Mouse (Mus musculus): ENCODE data around the gene Rtel1. TPM values are rescaled to one million over a fixed set of nuclear protein-coding genes. Genes with fewer than 3 reads are reported as not detected.

Rtel1 gene
- total RNA-seq, 2 experiments from 2014 or later = 26.1 to 38.5 TPM

DNA sequence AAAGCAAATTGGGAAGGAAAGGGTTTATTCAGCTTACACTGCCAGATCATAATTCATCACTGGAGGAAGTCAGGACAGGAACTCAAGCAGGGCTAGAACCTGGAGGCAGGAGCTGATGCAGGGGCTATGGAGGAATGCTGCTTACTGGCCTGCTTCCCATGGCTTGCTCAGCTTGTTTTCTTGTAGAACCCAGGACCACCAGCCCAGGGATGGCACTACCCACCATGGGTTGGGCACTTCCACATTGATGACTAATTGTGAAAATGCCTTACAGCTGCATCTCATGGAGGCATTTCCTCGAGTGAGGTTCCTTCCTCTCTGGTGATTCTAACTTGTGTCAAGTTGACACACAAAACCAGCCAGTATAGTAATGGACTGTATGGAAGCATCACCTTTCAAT, 28.6 kb upstream of the Rtel1 start:
- Histone ChIP-seq H3K4me3 (no peak overlapping the region), H3K27ac (no peak overlapping the region)
- intact Hi-C loops (cut with DNase I) = no loop called here
- no peak for DNase-seq (ENCODE audit: extremely low spot score in 1 of 2, low spot score in 2 of 2)
- no peak for TF ChIP-seq CTCF (IDR thresholded peaks at IDR 0.05)

DNA sequence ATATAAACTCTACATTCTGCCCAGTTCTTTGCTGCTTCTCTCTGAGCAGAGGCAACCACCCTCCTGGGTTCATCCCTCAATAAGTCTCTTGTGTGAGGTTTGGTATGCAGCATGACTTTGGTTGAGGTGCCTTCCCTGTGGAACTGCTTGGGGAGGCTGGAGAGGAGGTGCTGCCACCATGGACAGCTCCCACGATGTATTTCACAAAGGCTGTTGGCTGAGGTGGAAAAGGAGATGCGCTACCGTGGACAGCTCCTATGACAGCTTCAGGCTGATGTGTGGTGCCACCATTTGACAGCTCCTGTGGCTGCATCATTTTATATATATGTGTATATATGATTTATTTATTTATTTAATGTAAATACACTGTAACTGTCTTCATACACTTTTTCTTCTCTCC, 17.5 kb upstream of the Rtel1 start:
- no peak for DNase-seq (ENCODE audit: extremely low spot score in 1 of 2, low spot score in 2 of 2)
- intact Hi-C loops (cut with DNase I) = no loop called here
- no peak for TF ChIP-seq CTCF (IDR thresholded peaks at IDR 0.05)
- Histone ChIP-seq H3K4me3 (no peak overlapping the region), H3K27ac (no peak overlapping the region)

DNA sequence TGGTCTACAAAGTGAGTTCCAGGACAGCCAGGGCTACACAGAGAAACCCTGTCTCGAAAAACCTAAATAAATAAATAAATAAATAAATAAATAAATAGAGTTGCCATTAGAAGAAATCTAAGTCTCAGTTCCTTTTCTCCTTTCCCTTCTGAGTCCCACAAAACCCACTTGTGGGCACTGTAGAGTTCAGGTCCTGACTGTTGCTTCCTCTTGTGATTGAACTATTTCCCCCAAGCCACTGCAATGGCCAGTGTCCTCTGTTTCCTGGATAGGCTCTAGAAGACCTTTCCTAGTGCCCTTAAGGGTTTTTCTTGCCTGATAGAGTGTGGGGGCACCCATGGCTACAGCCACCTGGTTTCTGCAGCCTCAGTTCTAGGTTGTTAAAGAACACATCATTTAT, 14.6 kb upstream of the Rtel1 start:
- no peak for DNase-seq (ENCODE audit: extremely low spot score in 1 of 2, low spot score in 2 of 2)
- H3K27ac ChIP-seq = no peak overlapping the region
- no peak overlapping the region for H3K4me3 ChIP-seq
- intact Hi-C loops (cut with DNase I) = no loop called here
- no peak for TF ChIP-seq CTCF (IDR thresholded peaks at IDR 0.05)

DNA sequence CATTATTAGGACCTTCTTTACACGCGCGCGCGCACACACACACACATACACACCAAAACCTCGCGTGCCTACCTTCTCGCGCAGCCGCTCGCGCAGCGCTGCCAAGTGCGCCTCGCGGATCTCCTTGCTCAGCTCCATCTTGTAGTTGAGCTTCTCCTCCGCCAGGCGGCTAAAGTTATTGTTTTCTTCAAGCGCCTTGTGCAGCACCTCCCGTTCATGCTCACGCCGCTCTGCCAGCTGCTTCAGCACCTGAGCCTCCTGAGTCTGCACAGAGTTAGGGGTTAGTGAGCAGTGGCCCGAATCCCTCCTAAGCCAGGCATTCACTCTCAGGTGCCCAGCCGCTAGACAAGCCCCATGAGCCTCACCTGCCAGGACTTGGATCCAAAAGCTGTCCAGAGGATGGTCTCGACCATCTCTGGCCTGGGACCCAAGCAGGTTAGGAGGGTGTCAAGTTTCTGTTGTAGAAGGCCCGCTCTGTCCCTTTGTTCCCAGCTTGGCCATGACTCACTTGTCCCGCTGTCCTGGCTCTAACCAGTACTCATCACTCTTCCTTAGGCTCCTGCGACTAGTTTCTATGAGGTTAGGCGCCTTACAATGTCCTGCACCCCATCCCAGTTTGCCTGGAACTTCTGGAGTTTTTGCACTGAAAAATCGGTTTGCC, 12.3 kb upstream of the Rtel1 start:
- Histone ChIP-seq H3K4me3 (0 out of 2 replicates have a peak overlapping the region, but pooled peaks have one; percentile 14), H3K27ac (no peak overlapping the region)
- peak; percentile 69 for DNase-seq (ENCODE audit: extremely low spot score in 1 of 2, low spot score in 2 of 2)
- peak; percentile 71 for TF ChIP-seq CTCF (IDR thresholded peaks at IDR 0.05)
- intact Hi-C loops (cut with DNase I) = no loop called here

DNA sequence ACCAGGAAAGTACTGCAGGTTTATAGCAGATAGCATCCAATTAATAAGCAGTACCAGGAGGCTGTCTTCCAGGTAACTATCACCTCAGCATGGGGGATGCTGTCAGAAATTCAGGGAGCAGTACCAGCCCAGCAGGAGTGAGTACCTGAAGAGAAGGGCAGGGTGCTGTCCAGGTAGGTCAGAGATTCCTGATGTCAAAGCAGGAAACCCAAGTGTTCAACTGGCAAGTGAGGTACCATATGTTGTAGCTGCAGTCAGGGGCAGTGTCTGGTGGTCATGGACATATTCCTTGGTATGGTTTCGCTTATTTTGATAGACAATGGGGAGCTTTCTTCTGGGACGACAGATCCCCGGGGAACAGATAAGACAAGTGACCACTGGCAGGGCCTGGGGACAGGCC, 7.1 kb upstream of the Rtel1 start:
- TF ChIP-seq CTCF (IDR thresholded peaks at IDR 0.05) = no peak
- intact Hi-C loops (cut with DNase I) = no loop called here
- no peak for DNase-seq (ENCODE audit: extremely low spot score in 1 of 2, low spot score in 2 of 2)
- H3K27ac ChIP-seq = peak overlapping the region; percentile 99
- peak overlapping the region; percentile 72 for H3K4me3 ChIP-seq

DNA sequence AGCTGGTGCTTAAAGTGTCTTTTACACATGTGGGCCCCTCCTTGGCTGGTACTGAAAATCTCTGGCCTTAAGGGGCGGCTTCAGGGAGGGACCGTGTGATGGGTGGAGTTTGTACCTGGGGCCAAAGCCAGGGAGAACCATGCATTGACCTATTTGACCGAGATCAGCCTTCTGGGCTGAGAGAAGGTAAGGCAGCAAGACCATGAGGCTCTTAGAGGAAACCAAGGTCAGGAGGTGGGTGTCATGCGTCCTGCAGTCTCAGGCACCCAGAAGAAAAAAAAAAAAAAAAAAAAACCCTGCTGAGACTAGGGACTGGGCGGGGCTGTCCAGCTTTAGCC, 6.6 kb upstream of the Rtel1 start:
- Histone ChIP-seq H3K4me3 (peak overlapping the region; percentile 72), H3K27ac (peak overlapping the region; percentile 99)
- intact Hi-C loops (cut with DNase I) = no loop called here
- no peak for TF ChIP-seq CTCF (IDR thresholded peaks at IDR 0.05)
- DNase-seq (ENCODE audit: extremely low spot score in 1 of 2, low spot score in 2 of 2) = no peak

DNA sequence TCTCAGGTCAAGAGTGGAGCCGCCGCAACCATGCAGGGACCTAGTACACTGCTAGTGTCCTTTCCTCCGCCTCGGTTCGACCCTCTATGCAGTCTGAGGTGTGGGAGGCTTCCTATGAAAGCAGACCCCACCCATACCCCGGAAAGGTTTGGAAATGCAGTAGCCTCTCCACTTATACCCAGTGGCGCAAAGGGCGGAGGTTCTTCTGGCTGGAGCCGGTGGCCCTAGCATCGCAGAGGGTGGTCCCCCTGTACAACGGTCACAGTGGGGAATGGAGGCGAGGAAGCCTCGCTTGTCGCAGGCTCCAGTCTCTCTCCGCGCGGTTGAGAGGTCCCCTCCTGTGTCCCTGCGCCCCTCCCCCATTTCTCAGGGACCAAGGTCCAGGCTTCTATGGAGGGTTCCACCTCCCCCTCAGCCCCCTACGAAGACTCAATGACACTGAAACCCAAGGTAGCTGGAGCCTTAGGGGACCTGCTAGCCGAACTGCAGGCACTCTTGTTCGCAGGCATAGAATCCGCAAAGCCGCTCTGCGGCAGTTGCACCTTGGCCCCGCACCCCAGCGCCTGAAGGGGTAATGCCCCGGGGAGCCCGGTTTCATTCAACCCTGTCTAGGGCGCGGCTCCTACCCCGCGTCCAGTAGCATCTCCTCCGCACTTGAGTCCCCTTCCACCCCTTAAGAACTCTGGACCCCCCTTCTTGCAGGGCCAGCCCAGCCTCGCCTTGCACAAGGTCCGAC, 6.0 kb upstream of the Rtel1 start:
- no peak for TF ChIP-seq CTCF (IDR thresholded peaks at IDR 0.05)
- DNase-seq (ENCODE audit: extremely low spot score in 1 of 2, low spot score in 2 of 2) = peak; percentile 30 to 43
- intact Hi-C loops (cut with DNase I) = no loop called here
- peak overlapping the region; percentile 72 for H3K4me3 ChIP-seq
- peak overlapping the region; percentile 99 for H3K27ac ChIP-seq

DNA sequence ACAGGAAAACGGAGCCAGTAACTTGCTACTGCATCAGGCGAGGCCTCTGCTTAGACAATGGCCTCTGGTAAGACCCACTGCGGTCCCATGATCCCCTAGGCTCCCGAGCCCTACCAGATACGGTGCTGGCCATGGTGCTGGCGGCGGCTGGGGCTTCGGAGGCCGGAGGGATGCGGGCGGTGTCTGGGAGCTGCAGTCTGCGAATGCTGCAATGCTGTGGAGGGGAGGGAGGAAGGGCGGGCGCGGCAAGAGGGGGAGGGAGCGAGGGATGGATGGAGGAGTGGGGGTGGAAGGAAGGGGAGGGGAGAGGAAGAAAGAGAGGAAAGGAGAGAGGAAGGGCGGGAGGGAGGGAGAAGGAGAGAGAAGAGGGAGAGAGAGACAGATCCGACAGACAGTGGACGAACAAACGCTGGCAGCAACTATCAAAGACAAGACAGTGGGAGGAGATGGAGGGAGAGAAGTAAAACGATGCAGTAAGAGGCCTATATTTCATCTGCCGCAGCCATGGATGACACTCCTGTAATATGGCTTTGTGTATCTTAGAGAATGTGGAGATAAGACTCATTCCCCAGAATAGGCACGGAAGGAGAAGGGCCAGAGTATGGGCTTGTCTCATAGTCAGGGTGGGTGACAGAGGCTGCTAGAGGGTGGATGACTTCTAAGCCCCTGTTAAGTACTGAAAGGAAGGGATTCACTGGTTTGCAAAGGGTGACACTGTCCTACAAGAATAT, 5.3 kb upstream of the Rtel1 start, which contains the start of gene Stmn3:
TSS of gene Stmn3 (minus strand) at position 421 of the 731 bp plus-strand sequence.
- intact Hi-C loops (cut with DNase I) = no loop called here
- Histone ChIP-seq H3K27ac (peak within 1 kb of the TSS; percentile 99), H3K4me3 (peak within 1 kb of the TSS; percentile 72)
- peak; percentile 79 to 81 for DNase-seq (ENCODE audit: extremely low spot score in 1 of 2, low spot score in 2 of 2)
- TF ChIP-seq CTCF (IDR thresholded peaks at IDR 0.05) = no peak

DNA sequence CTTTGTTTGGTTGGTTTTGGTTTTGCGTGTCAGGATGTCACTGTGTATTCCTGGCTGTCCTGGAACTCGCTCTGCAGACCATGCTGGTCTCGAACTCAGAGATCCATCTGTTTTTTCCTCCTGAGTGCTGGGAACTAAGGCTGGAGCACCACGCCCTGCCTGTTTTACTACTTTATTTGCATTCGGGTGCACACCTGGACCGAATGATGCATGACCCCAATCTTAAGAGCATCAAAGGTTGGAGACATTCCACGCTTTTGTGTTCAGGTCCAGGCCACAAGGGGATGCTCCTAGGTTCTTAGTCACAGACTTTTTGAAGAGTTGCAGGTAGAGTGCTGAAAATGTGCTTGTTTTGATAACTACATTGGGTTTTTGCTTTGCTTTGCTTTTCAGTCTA, 562 bp downstream of the Rtel1 start:
- TF ChIP-seq CTCF (IDR thresholded peaks at IDR 0.05) = no peak
- H3K27ac ChIP-seq = no peak overlapping the region
- DNase-seq (ENCODE audit: extremely low spot score in 1 of 2, low spot score in 2 of 2) = no peak
- intact Hi-C loops (cut with DNase I) = no loop called here
- H3K4me3 ChIP-seq = peak overlapping the region; percentile 66

DNA sequence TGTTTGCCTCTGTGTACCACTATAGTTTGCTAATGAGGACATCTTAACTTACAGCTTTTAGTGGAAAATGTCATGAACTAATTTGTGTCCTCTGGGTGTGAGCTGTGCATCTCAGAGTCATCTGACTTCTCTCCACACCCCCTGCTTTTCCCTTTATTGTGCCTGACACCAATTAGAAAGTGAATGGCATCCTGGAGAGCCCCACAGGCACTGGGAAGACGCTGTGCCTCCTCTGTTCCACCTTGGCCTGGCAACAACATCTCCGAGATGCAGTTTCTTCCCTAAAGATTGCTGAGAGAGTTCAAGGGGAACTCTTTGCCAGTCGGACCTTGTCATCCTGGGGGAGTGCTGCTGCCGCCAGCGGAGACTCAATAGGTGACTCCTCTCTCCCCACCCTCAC, 2.6 kb downstream of the Rtel1 start:
- Histone ChIP-seq H3K27ac (no peak overlapping the region), H3K4me3 (no peak overlapping the region)
- TF ChIP-seq CTCF (IDR thresholded peaks at IDR 0.05) = no peak
- no peak for DNase-seq (ENCODE audit: extremely low spot score in 1 of 2, low spot score in 2 of 2)
- intact Hi-C loops (cut with DNase I) = no loop called here

DNA sequence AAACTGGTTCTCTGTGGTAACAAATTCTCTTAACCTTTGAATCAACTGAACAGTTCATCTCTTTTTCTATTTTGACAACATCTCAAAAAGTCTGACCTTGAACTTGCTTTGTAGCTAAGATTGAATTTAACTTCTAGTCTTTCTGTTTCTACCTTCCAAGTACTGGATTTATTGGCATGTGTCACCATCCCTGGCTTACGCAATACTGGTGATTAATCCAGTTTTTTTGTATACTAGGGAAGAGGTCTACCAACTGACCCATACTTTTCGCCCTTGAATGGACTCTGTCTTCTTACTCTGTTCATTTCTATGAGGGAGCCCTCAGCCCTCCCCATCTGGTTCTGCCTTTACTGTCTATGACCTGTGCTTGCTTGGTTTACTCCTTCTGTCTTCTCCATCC, 6.6 kb downstream of the Rtel1 start:
- Histone ChIP-seq H3K27ac (no peak overlapping the region), H3K4me3 (no peak overlapping the region)
- DNase-seq (ENCODE audit: extremely low spot score in 1 of 2, low spot score in 2 of 2) = no peak
- TF ChIP-seq CTCF (IDR thresholded peaks at IDR 0.05) = no peak
- intact Hi-C loops (cut with DNase I) = no loop called here

DNA sequence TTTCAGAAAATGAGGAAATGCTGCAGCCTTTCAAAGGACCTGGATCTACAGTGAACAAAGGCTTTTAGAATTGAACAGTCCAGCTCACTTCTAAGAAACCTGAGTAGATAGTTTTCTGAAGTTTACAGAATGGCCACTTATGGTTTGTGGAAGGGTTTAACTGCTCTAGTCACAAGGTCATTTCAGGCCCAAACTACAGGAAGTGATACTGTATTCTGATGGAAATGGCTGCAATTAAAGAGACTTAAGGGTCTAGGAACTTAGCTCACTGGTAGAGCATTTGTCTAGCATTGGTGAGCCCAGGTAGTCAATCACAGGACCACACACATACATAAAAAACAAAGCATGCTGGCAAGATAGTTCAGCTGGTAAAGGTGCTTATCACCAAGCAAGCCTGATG, 13.0 kb downstream of the Rtel1 start:
- intact Hi-C loops (cut with DNase I) = no loop called here
- no peak overlapping the region for H3K27ac ChIP-seq
- no peak for DNase-seq (ENCODE audit: extremely low spot score in 1 of 2, low spot score in 2 of 2)
- H3K4me3 ChIP-seq = no peak overlapping the region
- TF ChIP-seq CTCF (IDR thresholded peaks at IDR 0.05) = no peak

All from left cerebral cortex, adult 2 months (tissue).